Mouse (Mus musculus): ENCODE measurements around the gene Nit1.

Gene Nit1

DNA sequence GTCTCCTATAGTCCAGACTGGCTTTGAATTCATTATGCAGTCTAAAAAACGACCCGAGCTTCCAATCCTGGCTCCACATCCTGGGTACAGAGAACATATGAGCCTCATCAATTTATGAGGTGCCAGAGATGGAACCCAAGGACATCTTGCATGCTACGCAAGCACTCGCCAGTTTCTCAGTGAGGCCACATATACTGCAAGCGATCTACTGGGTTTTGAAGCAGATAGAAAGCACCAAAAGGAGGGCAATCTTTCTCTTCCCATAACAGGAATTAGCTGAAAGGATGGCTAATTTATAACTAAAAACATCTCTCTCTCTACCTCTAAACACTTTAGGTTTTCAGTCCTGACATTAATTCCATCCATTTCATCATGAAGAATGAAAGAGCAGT lies 51.5 kb downstream of the Nit1 start:
- DNase-seq (ENCODE audit: low read depth), result no peak

GRCm38 (mm10) chr1:171293351-171293750 lies 52.1 kb downstream of the Nit1 start:
- no peak for DNase-seq (ENCODE audit: low read depth)

DNA sequence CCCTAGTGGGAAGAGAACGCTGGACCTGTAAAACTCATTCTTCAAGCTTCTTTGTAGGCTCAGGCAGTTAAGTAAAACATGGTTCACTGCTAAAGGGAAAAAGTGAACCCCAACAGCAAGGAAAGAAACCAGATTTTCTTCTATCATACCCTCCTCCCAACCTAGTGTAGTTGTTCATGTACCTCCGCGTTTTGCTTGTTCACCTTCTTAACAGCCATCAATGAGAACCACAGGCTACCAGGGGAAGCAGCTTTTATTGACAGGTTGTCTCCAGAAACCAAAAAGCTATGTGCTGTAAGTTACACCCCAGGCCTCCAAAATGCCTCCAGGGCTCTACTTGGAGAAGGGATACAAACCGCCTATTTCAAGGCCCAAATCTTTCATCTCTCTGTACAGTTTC lies 57.1 kb downstream of the Nit1 start:
- no peak for DNase-seq (ENCODE audit: low read depth)
